Mouse (Mus musculus): ENCODE data around the gene Sele. TPM values are rescaled to one million over a fixed set of nuclear protein-coding genes. Genes with fewer than 3 reads are reported as not detected.

The Sele gene
- total RNA-seq, 2 experiments from 2014 or later, result 1.6 to 1.7 TPM

DNA sequence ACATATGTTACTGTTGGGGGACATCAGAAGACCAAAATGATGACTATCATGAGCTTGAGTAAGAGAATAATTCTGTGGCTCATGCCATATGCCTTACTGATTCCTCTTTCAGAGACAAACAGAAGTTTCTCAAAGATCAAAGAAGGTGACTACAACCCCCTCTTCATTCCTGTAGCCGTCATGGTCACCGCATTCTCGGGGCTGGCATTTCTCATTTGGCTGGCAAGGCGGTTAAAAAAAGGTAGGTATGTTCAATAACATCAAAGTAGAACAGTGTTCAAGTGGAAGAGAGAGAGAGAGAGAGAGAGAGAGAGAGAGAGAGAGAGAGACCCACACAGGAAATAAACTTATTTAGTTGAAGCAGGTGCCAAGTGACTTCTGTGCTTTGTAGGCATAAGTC lies 24.0 kb downstream of the Sele start:
- no peak for DNase-seq

GRCm38 (mm10) chr1:164073091-164073490 lies 25.1 kb downstream of the Sele start:
- DNase-seq, result no peak

- no peak for DNase-seq
Observed at GRCm38 (mm10) chr1:164073803-164074202, 25.8 kb downstream of the Sele start.

DNA sequence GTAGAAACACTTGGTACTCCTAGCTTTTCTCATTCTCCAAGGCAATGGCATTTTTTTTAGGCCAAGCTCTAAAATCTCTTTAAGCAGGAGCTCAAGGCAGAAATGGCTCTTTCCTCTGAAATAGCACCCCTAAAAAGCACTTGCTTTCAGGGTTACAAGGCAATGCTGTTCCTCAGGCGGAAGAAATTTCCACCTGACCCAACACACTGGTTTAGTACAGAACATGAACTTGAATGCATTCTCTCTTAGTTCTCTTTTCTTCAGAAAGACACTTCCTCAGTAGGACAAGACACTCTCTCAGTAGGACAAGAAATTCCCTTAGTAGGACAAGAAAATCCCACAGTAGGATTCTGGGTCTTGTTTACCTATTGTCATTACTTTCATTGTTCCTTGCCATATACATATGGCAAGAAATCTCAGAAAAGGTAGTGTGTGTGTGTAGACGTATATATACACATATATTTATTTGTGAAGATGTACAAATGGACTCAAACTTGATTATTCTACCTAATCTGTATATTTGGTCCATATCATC lies 26.6 kb downstream of the Sele start:
- DNase-seq, result no peak

GRCm38 (mm10) chr1:164075416-164075815 lies 27.4 kb downstream of the Sele start:
- no peak for DNase-seq

- no peak for DNase-seq
Observed at GRCm38 (mm10) chr1:164076441-164076840, 28.4 kb downstream of the Sele start.

DNA sequence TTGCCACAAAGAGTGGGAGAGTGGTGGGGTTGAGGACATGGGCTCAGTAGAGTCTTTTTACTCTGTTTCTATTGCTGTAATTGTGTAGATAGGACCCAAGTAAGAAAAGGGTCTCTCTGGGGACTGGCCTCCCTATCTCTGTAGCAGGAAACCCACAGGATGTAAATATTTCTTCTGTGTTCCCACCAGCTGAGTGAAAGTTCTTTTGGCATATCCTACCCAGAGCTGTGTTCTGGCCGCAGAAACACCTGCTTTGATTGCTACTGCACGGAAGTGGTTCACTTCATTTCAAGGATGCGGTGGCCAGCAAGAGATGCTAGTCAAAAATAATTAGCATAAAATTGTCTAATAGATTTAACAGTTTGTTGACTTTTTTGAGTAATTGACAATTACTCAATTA lies 29.0 kb downstream of the Sele start:
- DNase-seq, result no peak

DNA sequence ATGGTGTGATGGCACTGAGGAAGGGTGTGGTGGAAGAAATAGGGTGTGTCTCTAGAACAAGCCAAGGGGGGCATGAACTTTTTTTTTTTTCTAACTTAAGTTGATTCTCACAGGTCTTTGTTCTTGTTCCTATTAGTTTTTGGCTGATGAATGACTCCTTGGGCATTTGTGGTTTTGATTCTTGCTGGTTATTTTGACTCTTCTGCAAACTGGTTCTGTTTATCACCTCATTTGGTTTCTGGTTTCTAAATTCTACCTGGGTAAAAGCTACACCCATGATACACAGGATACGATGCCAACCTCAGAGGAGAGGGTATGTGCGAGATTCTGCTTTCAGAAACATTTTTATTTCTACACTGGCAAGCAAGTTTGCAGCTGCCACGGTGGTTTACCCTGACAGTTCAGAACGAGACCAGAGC lies 30.3 kb downstream of the Sele start:
- no peak for DNase-seq

DNA sequence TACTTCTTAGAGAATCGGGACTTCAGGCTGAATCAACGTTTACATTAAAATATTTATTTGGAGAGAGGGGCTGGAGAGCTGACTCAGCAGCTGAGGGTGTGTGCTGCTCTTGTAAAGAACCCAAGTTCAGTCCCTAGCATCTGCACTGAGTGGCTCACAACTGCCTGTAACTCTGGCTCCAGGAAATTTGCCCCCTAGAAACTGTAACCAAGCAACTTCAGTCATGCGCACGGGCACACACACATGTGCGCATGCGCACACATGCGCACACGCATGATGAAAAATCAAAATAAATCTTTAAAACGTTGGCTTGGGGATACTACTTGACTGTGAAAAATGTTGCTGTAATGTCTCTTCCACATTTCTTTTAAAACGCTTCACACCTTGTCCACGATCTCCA lies 31.1 kb downstream of the Sele start:
- DNase-seq, result no peak

- DNase-seq, result no peak
Observed at GRCm38 (mm10) chr1:164083046-164083445, 35.0 kb downstream of the Sele start.

- DNase-seq, result no peak
Observed at GRCm38 (mm10) chr1:164086797-164087196, 38.8 kb downstream of the Sele start.

GRCm38 (mm10) chr1:164087872-164088271 lies 39.8 kb downstream of the Sele start:
- DNase-seq, result no peak

- no peak for DNase-seq
Observed at GRCm38 (mm10) chr1:164096780-164097179, 48.7 kb downstream of the Sele start.

DNA sequence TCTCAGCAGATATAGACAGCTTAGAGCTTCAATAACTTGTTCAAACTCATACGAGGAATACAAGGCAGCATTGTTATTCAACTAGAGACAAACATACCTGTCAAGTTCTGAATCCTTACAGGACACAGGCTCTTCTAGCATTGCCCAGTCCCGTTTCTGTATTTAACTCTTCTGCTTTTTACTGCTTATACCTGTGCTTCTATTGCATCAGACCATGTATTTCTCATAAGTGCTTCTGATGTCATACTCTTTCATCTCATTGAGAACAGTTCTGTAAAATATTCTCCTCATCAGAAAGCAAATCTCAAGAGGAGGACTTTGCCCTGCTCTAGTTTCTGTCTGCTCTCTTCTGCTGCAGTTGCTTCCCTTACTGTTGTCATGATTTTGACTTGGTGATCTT lies 49.9 kb downstream of the Sele start:
- DNase-seq, result no peak

DNA sequence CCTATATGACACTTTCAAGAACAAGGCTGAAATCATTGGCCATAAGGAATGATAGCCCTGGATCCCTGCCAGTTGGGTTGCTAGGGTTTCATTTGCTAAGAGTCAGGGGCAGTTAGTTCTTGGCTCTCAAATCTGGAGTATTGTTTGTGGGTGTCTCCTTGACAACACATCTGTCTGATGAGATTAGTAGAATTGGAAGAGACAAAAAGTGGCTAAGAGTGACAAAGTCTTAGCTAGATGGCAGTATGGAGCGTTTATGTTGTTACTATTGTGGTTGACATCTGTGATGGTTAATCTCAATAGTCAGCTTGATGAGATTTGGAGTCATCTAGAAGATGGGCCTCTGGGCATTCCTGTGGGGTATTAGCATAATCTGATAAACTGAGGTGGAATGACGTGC lies 50.3 kb downstream of the Sele start:
- DNase-seq, result no peak

Other genes with a start within 250 kb of the Sele start
- 10 to 100 TPM; 17.4 to 18.7 TPM for gene Scyl3, start 119.1 kb upstream of the Sele start, total RNA-seq (2021)
- 1 to 10 TPM; 3.2 to 4.0 TPM for gene BC055324, start 53.4 kb upstream of the Sele start, total RNA-seq (2021)
- gene Mettl18, start 53.3 kb upstream of the Sele start, total RNA-seq (2021), result 1 to 10 TPM; 3.2 to 4.5 TPM
- 1 to 10 TPM; 6.4 to 9.6 TPM for gene Sell, start 13.7 kb downstream of the Sele start, total RNA-seq (2021)
- 1 to 10 TPM; 1.4 to 2.0 TPM for gene Selp, start 67.0 kb downstream of the Sele start, total RNA-seq (2021)
- gene F5, start 103.6 kb downstream of the Sele start, total RNA-seq (2021), result 10 to 100 TPM; 25.2 to 49.6 TPM
- gene Slc19a2, start 200.8 kb downstream of the Sele start, total RNA-seq (2021), result 10 to 100 TPM; 16.4 to 19.2 TPM
- 1 to 10 TPM; 7.3 to 9.8 TPM for gene Ccdc181, start 227.4 kb downstream of the Sele start, total RNA-seq (2021)

Measured in adrenal gland, postnatal 10 days (tissue).